Mouse (Mus musculus): ENCODE measurements around the gene Tmem178b. TPM values are rescaled to one million over a fixed set of nuclear protein-coding genes. Genes with fewer than 3 reads are reported as not detected.

The Tmem178b gene
- total RNA-seq, 2 experiments from 2014 or later: 1.3 to 2.0 TPM

- TF ChIP-seq CTCF (IDR thresholded peaks at IDR 0.05): no peak
- intact Hi-C loops (cut with DNase I): no loop called here
- H3K4me3 ChIP-seq: no peak overlapping the region
- H3K27ac ChIP-seq: no peak overlapping the region
- no peak for DNase-seq
These were observed 17.7 kb downstream of the Tmem178b start for GRCm38 (mm10) chr6:39890811-39891210.

DNA sequence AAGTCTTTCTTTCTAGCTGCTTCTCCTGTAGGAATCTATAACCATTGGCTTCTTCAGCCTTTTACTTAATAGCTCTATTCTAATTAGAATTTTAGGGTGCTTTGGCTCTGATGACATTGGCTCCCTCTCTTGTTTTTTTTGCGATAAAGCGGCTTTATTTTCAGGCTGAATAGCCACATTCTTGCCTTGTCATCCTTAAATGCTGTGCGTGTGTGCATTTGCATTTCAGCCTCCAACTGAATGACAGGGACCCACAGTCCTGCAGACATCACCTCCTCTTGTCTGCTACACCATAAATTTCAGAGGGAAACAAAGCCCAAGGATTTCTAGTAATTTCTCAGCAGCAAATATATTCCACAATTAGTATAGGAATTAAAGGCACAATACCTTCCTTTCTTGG is 23.4 kb downstream of the Tmem178b start:
- TF ChIP-seq CTCF (IDR thresholded peaks at IDR 0.05): no peak
- Histone ChIP-seq H3K27ac (no peak overlapping the region), H3K4me3 (no peak overlapping the region)
- no peak for DNase-seq
- intact Hi-C loops (cut with DNase I): no loop called here

- intact Hi-C loops (cut with DNase I): no loop called here
- no peak overlapping the region for H3K27ac ChIP-seq
- DNase-seq: no peak
- TF ChIP-seq CTCF (IDR thresholded peaks at IDR 0.05): no peak
- H3K4me3 ChIP-seq: no peak overlapping the region
These were observed 26.2 kb downstream of the Tmem178b start for GRCm38 (mm10) chr6:39899231-39899630.

DNA sequence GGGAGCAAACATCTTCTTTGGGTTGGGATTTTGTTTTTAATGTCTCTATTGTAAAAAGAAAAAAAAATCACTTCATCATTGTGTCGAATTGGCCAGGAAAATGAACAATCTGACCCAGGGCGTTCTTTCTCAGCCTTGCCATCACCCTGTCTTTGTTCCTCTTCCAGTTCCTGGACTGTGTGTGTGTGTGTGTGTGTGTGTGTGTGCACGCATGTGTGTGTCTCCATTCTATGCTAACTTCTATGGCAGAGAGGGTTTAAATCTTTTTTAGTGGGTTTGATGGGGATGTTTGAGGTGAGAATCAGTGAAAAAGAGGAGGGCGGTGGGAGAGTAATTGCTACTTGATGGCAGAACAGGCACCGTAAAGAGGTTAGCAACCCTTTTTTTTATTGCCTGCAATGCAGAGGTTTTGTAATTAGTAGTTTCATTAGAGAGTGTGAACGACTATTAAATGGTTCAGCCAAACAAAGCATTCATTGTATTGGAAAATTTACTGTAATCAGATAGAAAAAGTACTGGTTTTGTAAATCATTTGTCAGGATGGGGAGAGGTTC is 30.2 kb downstream of the Tmem178b start:
- Histone ChIP-seq H3K27ac (no peak overlapping the region), H3K4me3 (no peak overlapping the region)
- intact Hi-C loops (cut with DNase I): no loop called here
- TF ChIP-seq CTCF (IDR thresholded peaks at IDR 0.05): no peak
- no peak for DNase-seq

DNA sequence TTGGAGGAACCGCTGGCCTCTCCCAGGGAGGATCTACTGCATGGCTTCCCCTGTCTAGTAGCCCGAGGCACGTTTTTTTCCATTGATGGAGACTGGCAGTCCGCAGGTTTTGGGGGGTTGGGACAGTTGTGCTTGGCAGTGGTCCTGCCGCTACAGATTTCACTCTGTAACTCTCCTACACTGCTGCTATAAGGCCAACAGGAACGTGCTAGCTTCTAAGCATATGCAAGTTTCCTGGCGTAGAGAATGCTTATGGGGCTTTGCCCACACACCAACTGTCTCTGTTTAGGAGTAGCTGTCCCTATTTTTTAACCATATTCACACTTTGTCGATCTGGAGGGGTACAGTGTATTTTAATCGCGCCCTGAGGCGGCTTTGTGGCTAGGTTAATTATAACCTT is 30.8 kb downstream of the Tmem178b start:
- DNase-seq: no peak
- intact Hi-C loops (cut with DNase I): no loop called here

DNA sequence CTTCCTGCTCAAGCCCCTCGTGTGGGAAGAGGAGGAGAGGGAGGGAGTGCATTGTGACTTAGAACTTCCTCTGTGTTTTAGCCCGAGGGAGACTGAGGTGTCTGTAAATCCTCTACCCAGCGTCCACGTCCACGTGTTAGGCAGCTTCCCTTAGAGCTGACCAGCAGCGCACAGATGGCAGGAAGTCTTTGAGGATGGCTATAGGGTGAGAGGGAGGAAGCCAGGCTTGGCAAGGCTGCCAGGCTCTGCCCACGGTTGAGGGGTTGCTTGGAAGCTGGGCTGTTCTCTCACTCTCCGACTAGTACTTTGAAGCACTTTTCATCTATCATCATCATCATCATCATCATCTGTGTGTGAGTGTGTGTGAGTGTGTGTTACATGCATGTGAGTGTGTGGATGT is 41.9 kb downstream of the Tmem178b start:
- Histone ChIP-seq H3K4me3 (no peak overlapping the region), H3K27ac (no peak overlapping the region)
- TF ChIP-seq CTCF (IDR thresholded peaks at IDR 0.05): no peak
- intact Hi-C loops (cut with DNase I): no loop called here
- DNase-seq: no peak

More for the DNA sequence above, 30.8 kb downstream of the Tmem178b start:
- no peak for TF ChIP-seq CTCF (IDR thresholded peaks at IDR 0.05)
- no peak overlapping the region for H3K27ac ChIP-seq
- no peak overlapping the region for H3K4me3 ChIP-seq

GRCm38 (mm10) chr6:39915636-39916281 is 42.7 kb downstream of the Tmem178b start:
- no peak overlapping the region for H3K4me3 ChIP-seq
- TF ChIP-seq CTCF (IDR thresholded peaks at IDR 0.05): no peak
- DNase-seq: no peak
- H3K27ac ChIP-seq: no peak overlapping the region
- intact Hi-C loops (cut with DNase I): no loop called here

- no peak for DNase-seq
- intact Hi-C loops (cut with DNase I): no loop called here
- TF ChIP-seq CTCF (IDR thresholded peaks at IDR 0.05): no peak
- Histone ChIP-seq H3K27ac (no peak overlapping the region), H3K4me3 (no peak overlapping the region)
These were observed 43.4 kb downstream of the Tmem178b start for GRCm38 (mm10) chr6:39916514-39916913.

DNA sequence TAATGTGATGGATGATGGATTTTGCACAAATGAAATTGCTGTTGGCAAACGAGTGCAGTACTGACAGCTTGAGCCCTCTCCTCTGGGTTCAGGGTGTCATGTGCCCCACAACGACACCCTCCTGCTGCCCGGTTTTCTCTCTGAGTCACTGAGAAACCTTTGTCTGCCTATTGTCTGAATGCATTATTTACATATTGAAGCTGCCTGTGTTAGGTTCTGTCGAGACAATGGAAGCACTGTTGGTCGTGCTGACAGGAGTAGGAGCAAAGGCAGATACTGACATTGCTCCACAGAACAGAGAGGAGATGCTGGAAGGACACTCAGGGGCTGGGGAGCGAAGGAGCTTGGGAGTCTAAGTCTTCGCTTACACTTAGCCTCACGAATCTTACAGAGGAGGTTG is 44.2 kb downstream of the Tmem178b start:
- no peak overlapping the region for H3K4me3 ChIP-seq
- no peak overlapping the region for H3K27ac ChIP-seq
- DNase-seq: no peak
- no peak for TF ChIP-seq CTCF (IDR thresholded peaks at IDR 0.05)
- intact Hi-C loops (cut with DNase I): no loop called here

DNA sequence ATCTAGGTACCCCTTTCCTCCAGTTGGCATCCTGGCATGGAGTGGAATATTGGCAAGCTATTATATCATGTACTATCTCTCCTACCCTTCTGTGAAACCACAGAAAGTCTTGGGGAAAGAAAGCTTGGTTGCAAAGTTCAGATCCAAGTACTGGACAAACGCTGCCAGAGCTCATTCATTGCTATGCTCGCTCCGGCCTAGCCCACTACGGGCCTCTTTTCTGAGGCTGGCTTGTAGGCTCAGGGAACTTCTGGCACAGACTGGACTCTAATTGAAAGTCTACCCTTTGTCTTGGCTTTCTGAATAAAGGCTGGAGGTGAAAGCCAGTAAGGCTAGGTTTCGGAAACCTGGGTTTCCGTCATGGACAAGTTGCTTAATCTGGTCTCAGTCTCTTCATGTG is 44.7 kb downstream of the Tmem178b start:
- no peak for DNase-seq
- intact Hi-C loops (cut with DNase I): no loop called here
- H3K27ac ChIP-seq: no peak overlapping the region
- no peak for TF ChIP-seq CTCF (IDR thresholded peaks at IDR 0.05)
- no peak overlapping the region for H3K4me3 ChIP-seq

GRCm38 (mm10) chr6:39919011-39919709 is 46.1 kb downstream of the Tmem178b start:
- H3K27ac ChIP-seq: no peak overlapping the region
- no peak overlapping the region for H3K4me3 ChIP-seq
- intact Hi-C loops (cut with DNase I): no loop called here
- no peak for TF ChIP-seq CTCF (IDR thresholded peaks at IDR 0.05)
- no peak for DNase-seq

- intact Hi-C loops (cut with DNase I): no loop called here
- no peak for TF ChIP-seq CTCF (IDR thresholded peaks at IDR 0.05)
- Histone ChIP-seq H3K4me3 (no peak overlapping the region), H3K27ac (no peak overlapping the region)
- no peak for DNase-seq
These were observed 53.4 kb downstream of the Tmem178b start for GRCm38 (mm10) chr6:39926442-39926841.

DNA sequence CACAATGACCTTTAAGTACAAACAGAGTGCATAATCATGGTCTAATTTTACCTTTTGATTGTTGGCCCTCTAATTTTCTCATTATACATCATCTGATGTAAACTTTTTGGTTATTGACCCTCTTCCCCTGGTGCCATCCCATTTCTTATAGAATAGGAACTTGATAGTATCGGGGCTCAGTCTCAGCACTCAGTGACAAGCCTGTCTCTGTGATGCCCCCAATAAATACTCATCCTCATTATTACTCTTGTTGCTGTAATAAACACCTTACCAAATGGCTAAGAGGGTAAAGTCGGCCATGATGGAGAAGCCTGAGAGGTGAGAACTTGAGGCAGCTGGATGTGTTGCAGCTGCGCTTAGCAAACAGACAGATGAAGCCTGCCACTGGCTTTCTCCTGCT is 63.5 kb downstream of the Tmem178b start:
- intact Hi-C loops (cut with DNase I): no loop called here
- no peak for DNase-seq
- no peak overlapping the region for H3K4me3 ChIP-seq
- TF ChIP-seq CTCF (IDR thresholded peaks at IDR 0.05): no peak
- no peak overlapping the region for H3K27ac ChIP-seq

DNA sequence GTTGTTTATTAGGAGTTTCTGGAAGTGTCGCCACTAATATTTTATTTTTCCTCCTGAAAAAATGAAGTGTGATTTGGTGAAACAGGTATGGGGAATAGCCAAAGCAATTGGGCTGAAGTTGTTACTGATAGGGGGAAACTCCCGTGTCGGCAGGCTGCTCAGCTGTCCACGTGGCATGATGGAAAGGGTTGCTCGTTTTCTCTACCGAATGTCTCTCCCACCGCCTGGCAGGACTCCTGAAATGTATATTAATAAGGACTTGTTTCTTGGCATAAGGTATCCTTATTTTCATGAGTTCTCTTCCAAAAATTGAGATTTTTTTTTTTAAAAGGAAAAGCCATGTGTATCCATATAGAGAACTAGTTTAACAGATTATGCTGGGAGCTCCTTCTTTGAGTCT is 67.8 kb downstream of the Tmem178b start:
- intact Hi-C loops (cut with DNase I): no loop called here
- DNase-seq: no peak
- Histone ChIP-seq H3K4me3 (no peak overlapping the region), H3K27ac (no peak overlapping the region)
- TF ChIP-seq CTCF (IDR thresholded peaks at IDR 0.05): no peak

All from gastrocnemius, adult 2 months (tissue).